Mouse (Mus musculus): ENCODE results near the gene Olfr904. TPM values are rescaled to one million over a fixed set of nuclear protein-coding genes. Genes with fewer than 3 reads are reported as not detected.
"Not testable (repeated sequence)": the region's sequence is repeated elsewhere in the genome, so short reads cannot be mapped to it uniquely, and the experiment has no call there.

The Olfr904 gene
- total RNA-seq (2015; ENCODE audit: low replicate concordance) (not detected in 2 replicates), total RNA-seq (2017; ENCODE audit: low replicate concordance) (not detected in 2 replicates)

DNA sequence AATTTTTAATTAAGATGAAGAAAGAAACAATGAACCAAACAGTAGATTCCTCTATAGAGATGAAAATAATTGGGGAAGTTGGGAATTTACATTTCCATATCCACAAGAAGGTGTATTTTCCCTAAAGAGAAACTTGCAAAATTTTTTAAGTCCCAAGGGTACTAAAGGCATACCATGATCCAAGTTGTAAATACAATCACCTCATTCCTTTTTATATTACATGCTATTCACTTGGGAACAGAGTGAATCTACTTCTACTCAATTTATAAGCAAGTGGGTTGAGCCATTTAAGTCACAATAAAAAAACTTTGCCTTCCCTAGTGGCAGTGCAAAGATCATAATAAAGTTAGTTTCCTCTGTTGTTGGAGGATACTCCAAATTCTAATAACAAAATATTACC, at the start of gene Olfr904:
TSS of gene Olfr904 (plus strand) at position 301 of the 400 bp plus-strand sequence.
- ATAC-seq (replicated peaks; ENCODE audit: low FRiP score, poor library complexity, severe bottlenecking) = no peak

DNA sequence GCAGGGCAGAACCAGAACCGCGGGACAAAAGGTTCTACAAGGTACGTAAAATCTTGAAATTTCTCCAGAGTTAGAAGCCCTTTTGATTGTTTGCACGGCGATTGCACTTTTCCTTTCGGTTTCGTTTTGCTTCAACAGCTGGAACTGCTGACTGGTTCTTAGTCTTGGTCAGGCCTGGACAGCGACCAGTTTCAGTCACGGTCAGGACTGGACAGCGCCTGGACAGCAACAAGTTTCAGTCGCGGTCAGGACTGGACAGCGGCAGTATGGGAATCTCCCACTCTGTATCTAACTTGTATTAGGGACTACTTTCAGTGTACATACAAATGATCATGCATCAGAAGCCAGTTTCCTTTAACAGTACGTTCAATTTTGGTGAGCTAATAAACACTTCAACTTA, 49.4 kb upstream of the Olfr904 start:
- ATAC-seq (replicated peaks; ENCODE audit: low FRiP score, poor library complexity, severe bottlenecking) = not testable (repeated sequence)

DNA sequence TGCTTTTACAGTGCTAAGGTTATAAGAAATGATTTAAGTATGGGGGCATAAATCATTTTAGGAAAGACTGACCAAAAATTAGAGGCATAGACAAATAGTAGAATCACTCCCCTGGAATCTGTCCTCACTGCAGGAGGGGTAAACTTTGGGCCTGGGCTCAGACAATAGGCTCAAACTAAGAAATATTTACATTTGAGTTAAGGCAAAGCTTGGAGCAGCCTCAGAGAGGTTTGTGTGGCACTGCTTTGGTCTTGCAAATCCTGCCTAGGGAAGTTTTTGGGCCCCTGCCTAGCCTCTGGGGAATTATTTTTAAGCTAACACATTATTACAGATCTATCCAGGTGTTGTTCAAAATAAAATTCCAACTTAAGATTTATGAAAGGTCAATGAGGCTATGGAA, 39.1 kb upstream of the Olfr904 start:
- ATAC-seq (replicated peaks; ENCODE audit: low FRiP score, poor library complexity, severe bottlenecking) = no peak

DNA sequence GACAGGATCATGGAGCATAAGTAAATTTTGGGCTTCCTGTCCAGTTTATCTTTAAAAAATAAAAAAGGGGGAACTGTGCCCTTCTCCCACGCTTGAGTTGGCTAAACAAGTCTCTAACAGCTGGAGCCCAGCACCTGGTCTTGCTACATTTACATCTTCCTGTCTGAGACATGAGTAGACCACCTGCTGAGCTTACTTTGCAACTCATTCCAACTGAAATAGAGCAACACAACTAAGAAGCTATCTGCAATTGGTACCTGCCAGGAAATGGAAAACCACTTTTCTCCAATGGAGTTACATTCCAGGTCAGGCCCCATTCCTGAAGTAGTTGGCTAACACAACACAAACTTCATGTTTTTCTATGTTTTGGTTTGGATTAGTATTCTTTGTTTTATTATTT, 35.9 kb upstream of the Olfr904 start:
- no peak for ATAC-seq (replicated peaks; ENCODE audit: low FRiP score, poor library complexity, severe bottlenecking)

DNA sequence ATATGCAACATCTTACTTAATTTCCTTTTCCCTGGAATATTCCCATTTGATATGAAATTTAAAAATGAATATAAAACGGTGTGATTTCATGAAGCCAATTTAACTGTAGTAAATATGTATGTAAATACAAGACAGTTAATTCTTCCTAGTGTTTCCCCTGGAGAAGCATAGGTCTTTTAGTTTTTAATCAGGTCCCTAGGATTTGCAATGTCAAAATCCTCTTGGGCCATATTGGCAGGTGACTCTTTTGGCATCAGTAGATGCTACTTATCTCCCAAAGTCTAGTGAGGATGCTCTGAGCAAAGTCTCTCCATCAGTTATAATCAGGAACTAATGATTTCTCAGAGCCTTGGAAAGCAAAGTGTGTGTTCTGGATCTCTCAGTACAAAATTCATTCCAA, 33.8 kb upstream of the Olfr904 start, which contains the start of gene Olfr901:
TSS of gene Olfr901 (plus strand) at position 301 of the 400 bp plus-strand sequence.
- ATAC-seq (replicated peaks; ENCODE audit: low FRiP score, poor library complexity, severe bottlenecking) = no peak

DNA sequence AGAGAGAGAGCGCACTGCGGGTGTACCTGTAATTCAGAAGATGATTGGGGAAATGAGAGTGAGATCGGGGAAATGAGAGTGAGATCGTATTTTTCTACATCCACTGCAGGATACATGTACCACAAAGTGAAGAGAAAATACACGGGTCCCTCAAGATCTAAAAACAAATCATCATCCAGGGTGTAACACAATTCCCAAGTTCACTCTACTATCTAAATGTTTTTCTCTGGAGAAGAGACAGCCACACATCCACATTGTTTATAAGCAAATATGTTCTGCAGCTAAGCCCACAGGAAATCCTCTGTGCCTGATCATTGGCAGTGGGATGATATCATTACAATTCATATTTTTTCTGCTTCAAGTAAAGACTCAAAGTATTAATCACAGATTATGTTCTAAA, 15.6 kb upstream of the Olfr904 start, which contains the start of gene Olfr902:
TSS of gene Olfr902 (plus strand) at position 301 of the 400 bp plus-strand sequence.
- ATAC-seq (replicated peaks; ENCODE audit: low FRiP score, poor library complexity, severe bottlenecking) = no peak

DNA sequence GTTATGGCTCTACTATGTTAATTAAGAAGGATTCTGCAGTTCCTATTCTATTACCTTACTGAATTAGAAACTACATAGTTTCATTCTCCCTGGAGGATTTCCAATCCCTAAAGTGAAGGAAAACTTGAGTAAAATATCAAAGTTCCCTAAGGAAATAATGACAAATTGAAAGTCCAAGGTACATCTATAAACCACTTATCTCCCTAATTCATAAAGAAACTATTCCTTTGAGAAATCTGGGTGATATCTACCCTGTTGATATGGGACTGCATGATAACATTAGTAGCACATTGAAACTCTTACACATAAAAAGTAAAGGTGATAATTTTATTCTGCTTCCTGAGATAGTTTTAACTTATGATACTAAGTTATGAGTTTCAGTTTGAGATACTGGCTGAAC, 7.9 kb downstream of the Olfr904 start, which contains the start of gene Olfr905:
TSS of gene Olfr905 (plus strand) at position 301 of the 400 bp plus-strand sequence.
- ATAC-seq (replicated peaks; ENCODE audit: low FRiP score, poor library complexity, severe bottlenecking) = no peak

DNA sequence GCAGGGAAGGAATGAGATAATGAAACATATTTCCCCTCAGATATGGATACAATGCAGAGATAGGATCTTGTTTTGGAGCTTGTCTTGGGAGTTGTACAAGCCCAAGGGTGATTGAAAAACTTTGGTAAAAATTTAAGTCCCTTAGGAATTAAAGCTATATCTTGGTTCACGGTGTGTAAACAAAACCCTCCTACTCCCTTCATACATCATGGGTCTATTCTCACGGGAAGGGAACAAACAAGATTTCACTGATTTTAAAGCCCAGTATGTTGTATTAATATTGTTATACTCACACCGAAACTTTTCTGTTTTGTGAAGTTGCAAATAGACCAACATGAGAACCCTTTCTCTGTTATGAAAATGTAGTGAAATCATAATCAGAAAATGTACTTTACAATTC, 23.8 kb downstream of the Olfr904 start, which contains the start of gene Olfr906:
TSS of gene Olfr906 (plus strand) at position 301 of the 400 bp plus-strand sequence.
- no peak for ATAC-seq (replicated peaks; ENCODE audit: low FRiP score, poor library complexity, severe bottlenecking)

DNA sequence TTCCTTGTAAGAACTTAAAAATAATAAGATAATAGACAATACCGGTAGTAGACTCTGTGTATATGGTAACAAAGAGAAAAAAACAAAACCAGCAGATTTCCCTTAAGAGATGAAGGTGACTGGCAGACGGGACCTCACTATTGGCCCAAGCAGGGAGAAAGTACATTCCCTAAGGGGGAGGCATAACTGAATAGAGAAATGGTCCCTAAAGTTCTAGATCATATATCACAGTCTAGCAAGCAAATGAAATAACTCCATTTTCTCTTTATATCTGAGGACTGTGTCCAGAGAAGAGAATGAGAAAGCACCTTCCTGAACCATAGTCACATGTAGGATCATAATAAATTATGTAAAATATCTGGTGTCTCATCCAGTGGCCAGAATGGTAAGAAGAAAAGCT, 32.6 kb downstream of the Olfr904 start, which contains the start of gene Olfr907:
TSS of gene Olfr907 (plus strand) at position 301 of the 400 bp plus-strand sequence.
- ATAC-seq (replicated peaks; ENCODE audit: low FRiP score, poor library complexity, severe bottlenecking) = no peak

DNA sequence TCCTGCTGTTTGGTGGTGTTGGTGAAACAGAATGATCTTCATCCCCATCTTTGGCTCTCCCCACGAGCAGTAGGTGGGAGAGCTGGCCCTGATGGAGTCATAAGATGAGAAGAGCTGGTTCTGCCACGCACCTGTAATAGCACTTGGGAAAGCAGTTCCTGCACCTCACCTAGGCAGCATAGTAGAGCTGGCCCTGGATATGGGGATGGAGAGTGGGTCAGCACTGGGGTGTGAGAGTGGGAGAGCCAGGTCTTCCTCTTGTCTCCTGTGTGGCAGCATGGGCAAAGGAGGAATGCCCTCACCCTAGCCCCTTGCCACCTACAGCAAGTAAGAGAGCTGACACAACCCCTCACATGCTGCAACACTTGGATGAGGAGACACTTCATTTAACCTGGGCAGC, 49.4 kb downstream of the Olfr904 start:
- ATAC-seq (replicated peaks; ENCODE audit: low FRiP score, poor library complexity, severe bottlenecking) = no peak

Other genes with a start within 250 kb of the Olfr904 start
- not detected in 2 replicates for gene Olfr894, start 245.1 kb upstream of the Olfr904 start, total RNA-seq (2015; ENCODE audit: low replicate concordance)
- gene Olfr894, start 245.1 kb upstream of the Olfr904 start, total RNA-seq (2017; ENCODE audit: low replicate concordance) = not detected in 2 replicates
- not detected in 2 replicates for gene Olfr143, start 210.4 kb upstream of the Olfr904 start, total RNA-seq (2015; ENCODE audit: low replicate concordance)
- gene Olfr143, start 210.4 kb upstream of the Olfr904 start, total RNA-seq (2017; ENCODE audit: low replicate concordance) = not detected in 2 replicates
- not detected in 2 replicates for gene Olfr895, start 195.3 kb upstream of the Olfr904 start, total RNA-seq (2015; ENCODE audit: low replicate concordance)
- not detected in 2 replicates for gene Olfr895, start 195.3 kb upstream of the Olfr904 start, total RNA-seq (2017; ENCODE audit: low replicate concordance)
- not detected in 2 replicates for gene Olfr896-ps1, start 172.0 kb upstream of the Olfr904 start, total RNA-seq (2015; ENCODE audit: low replicate concordance)
- gene Olfr896-ps1, start 172.0 kb upstream of the Olfr904 start, total RNA-seq (2017; ENCODE audit: low replicate concordance) = not detected in 2 replicates
- gene Olfr25, start 134.1 kb upstream of the Olfr904 start, total RNA-seq (2015; ENCODE audit: low replicate concordance) = not detected in 2 replicates
- 0.39 TPM in 1 of 2 replicates, not detected in the other for gene Olfr25, start 134.1 kb upstream of the Olfr904 start, total RNA-seq (2017; ENCODE audit: low replicate concordance)
- not detected in 2 replicates for gene Olfr898, start 114.7 kb upstream of the Olfr904 start, total RNA-seq (2015; ENCODE audit: low replicate concordance)
- gene Olfr898, start 114.7 kb upstream of the Olfr904 start, total RNA-seq (2017; ENCODE audit: low replicate concordance) = not detected in 2 replicates
- gene Olfr250, start 96.2 kb upstream of the Olfr904 start, total RNA-seq (2015; ENCODE audit: low replicate concordance) = not detected in 2 replicates
- gene Olfr250, start 96.2 kb upstream of the Olfr904 start, total RNA-seq (2017; ENCODE audit: low replicate concordance) = not detected in 2 replicates
- not detected in 2 replicates for gene Olfr251, start 86.1 kb upstream of the Olfr904 start, total RNA-seq (2015; ENCODE audit: low replicate concordance)
- not detected in 2 replicates for gene Olfr251, start 86.1 kb upstream of the Olfr904 start, total RNA-seq (2017; ENCODE audit: low replicate concordance)
- not detected in 2 replicates for gene Olfr147, start 61.4 kb upstream of the Olfr904 start, total RNA-seq (2015; ENCODE audit: low replicate concordance)
- gene Olfr147, start 61.4 kb upstream of the Olfr904 start, total RNA-seq (2017; ENCODE audit: low replicate concordance) = not detected in 2 replicates
- gene Olfr901, start 33.7 kb upstream of the Olfr904 start, total RNA-seq (2015; ENCODE audit: low replicate concordance) = not detected in 2 replicates
- gene Olfr901, start 33.7 kb upstream of the Olfr904 start, total RNA-seq (2017; ENCODE audit: low replicate concordance) = not detected in 2 replicates
- gene Olfr902, start 15.5 kb upstream of the Olfr904 start, total RNA-seq (2015; ENCODE audit: low replicate concordance) = not detected in 2 replicates
- not detected in 2 replicates for gene Olfr902, start 15.5 kb upstream of the Olfr904 start, total RNA-seq (2017; ENCODE audit: low replicate concordance)
- gene Olfr905, start 8.0 kb downstream of the Olfr904 start, total RNA-seq (2015; ENCODE audit: low replicate concordance) = not detected in 2 replicates
- not detected in 2 replicates for gene Olfr905, start 8.0 kb downstream of the Olfr904 start, total RNA-seq (2017; ENCODE audit: low replicate concordance)
- not detected in 2 replicates for gene Olfr906, start 23.9 kb downstream of the Olfr904 start, total RNA-seq (2015; ENCODE audit: low replicate concordance)
- not detected in 2 replicates for gene Olfr906, start 23.9 kb downstream of the Olfr904 start, total RNA-seq (2017; ENCODE audit: low replicate concordance)
- not detected in 2 replicates for gene Olfr907, start 32.7 kb downstream of the Olfr904 start, total RNA-seq (2015; ENCODE audit: low replicate concordance)
- not detected in 2 replicates for gene Olfr907, start 32.7 kb downstream of the Olfr904 start, total RNA-seq (2017; ENCODE audit: low replicate concordance)
- not detected in 2 replicates for gene Olfr911-ps1, start 58.4 kb downstream of the Olfr904 start, total RNA-seq (2015; ENCODE audit: low replicate concordance)
- gene Olfr911-ps1, start 58.4 kb downstream of the Olfr904 start, total RNA-seq (2017; ENCODE audit: low replicate concordance) = not detected in 2 replicates
- not detected in 2 replicates for gene Olfr910, start 74.7 kb downstream of the Olfr904 start, total RNA-seq (2015; ENCODE audit: low replicate concordance)
- gene Olfr910, start 74.7 kb downstream of the Olfr904 start, total RNA-seq (2017; ENCODE audit: low replicate concordance) = not detected in 2 replicates
- not detected in 2 replicates for gene Olfr912, start 117.0 kb downstream of the Olfr904 start, total RNA-seq (2015; ENCODE audit: low replicate concordance)
- not detected in 2 replicates for gene Olfr912, start 117.0 kb downstream of the Olfr904 start, total RNA-seq (2017; ENCODE audit: low replicate concordance)
- gene Olfr913, start 129.6 kb downstream of the Olfr904 start, total RNA-seq (2015; ENCODE audit: low replicate concordance) = not detected in 2 replicates
- not detected in 2 replicates for gene Olfr913, start 129.6 kb downstream of the Olfr904 start, total RNA-seq (2017; ENCODE audit: low replicate concordance)
- not detected in 2 replicates for gene Olfr914, start 142.0 kb downstream of the Olfr904 start, total RNA-seq (2015; ENCODE audit: low replicate concordance)
- gene Olfr914, start 142.0 kb downstream of the Olfr904 start, total RNA-seq (2017; ENCODE audit: low replicate concordance) = not detected in 2 replicates
- not detected in 2 replicates for gene Olfr916, start 196.7 kb downstream of the Olfr904 start, total RNA-seq (2015; ENCODE audit: low replicate concordance)
- gene Olfr916, start 196.7 kb downstream of the Olfr904 start, total RNA-seq (2017; ENCODE audit: low replicate concordance) = not detected in 2 replicates
- gene Olfr917, start 202.7 kb downstream of the Olfr904 start, total RNA-seq (2015; ENCODE audit: low replicate concordance) = not detected in 2 replicates
- gene Olfr917, start 202.7 kb downstream of the Olfr904 start, total RNA-seq (2017; ENCODE audit: low replicate concordance) = not detected in 2 replicates
- gene Olfr918, start 211.5 kb downstream of the Olfr904 start, total RNA-seq (2015; ENCODE audit: low replicate concordance) = not detected in 2 replicates
- gene Olfr918, start 211.5 kb downstream of the Olfr904 start, total RNA-seq (2017; ENCODE audit: low replicate concordance) = not detected in 2 replicates
- not detected in 2 replicates for gene Olfr919, start 240.5 kb downstream of the Olfr904 start, total RNA-seq (2015; ENCODE audit: low replicate concordance)
- not detected in 2 replicates for gene Olfr919, start 240.5 kb downstream of the Olfr904 start, total RNA-seq (2017; ENCODE audit: low replicate concordance)